In genomic region chr7:92213751-92214150, GRCm38 (mm10) we compare ENCODE assay signal across 20 mouse cellular contexts.
DNase-seq lines count a peak whose midpoint lies in the region; ATAC-seq lines count a peak whose summit lies in the region.
"Had no signal": no experiment of that assay in that cellular context is flagged by ENCODE, and none has a peak within 500 bp of the region (broad histone marks: within the 10 kb centered on the region; RNA-seq: fewer than 3 reads in every experiment).

No protein-coding gene starts in this region.

- H3K36me3 ChIP-seq in heart, embryonic 12.5 days = no peaks in the 10 kb centered on the region
- H3K36me3 ChIP-seq: forebrain, embryonic 12.5 days; hindbrain, embryonic 12.5 days; limb, embryonic 10.5 days; liver, embryonic 15.5 days; midbrain, embryonic 10.5 days had no signal

- H3K27ac ChIP-seq in heart, embryonic 12.5 days (ENCODE audit: poor library complexity, severe bottlenecking) = no peak overlapping the region
- H3K27ac ChIP-seq: forebrain, embryonic 12.5 days; hindbrain, embryonic 12.5 days; limb, embryonic 10.5 days; liver, embryonic 15.5 days; macrophage; midbrain, embryonic 10.5 days had no signal

- no peak overlapping the region for H3K9ac ChIP-seq in heart, embryonic 12.5 days
- H3K9ac ChIP-seq: forebrain, embryonic 12.5 days; hindbrain, embryonic 12.5 days; liver, embryonic 15.5 days had no signal

- ATAC-seq in heart, embryonic 12.5 days (ENCODE audit: insufficient number of reproducible peaks, low FRiP score) = no peak

- H3K9me3 ChIP-seq in heart, embryonic 12.5 days (replicated peaks) = no peaks in the 10 kb centered on the region
- H3K9me3 ChIP-seq: forebrain, embryonic 12.5 days; hindbrain, embryonic 12.5 days; limb, embryonic 10.5 days; liver, embryonic 15.5 days; midbrain, embryonic 10.5 days had no signal

- no peaks in the 10 kb centered on the region for H3K27me3 ChIP-seq in heart, embryonic 12.5 days (replicated peaks)
- H3K27me3 ChIP-seq: forebrain, embryonic 12.5 days; hindbrain, embryonic 12.5 days; liver, embryonic 15.5 days had no signal

- H3K4me3 ChIP-seq in heart, embryonic 12.5 days = no peak overlapping the region
- H3K4me3 ChIP-seq: forebrain, embryonic 12.5 days; hindbrain, embryonic 12.5 days; limb, embryonic 10.5 days; liver, embryonic 15.5 days; midbrain, embryonic 10.5 days had no signal

- WGBS in heart, embryonic 12.5 days = 79% methylated on average over 5 of the region's 5 CpGs

- H3K4me1 ChIP-seq in heart, embryonic 12.5 days (replicated peaks) = 0 out of 2 replicates have a peak, but pooled peaks cover 4% of the 10 kb centered on the region
- H3K4me1 ChIP-seq: forebrain, embryonic 12.5 days; hindbrain, embryonic 12.5 days; limb, embryonic 10.5 days; liver, embryonic 15.5 days; midbrain, embryonic 10.5 days had no signal

- peak; percentile 95 for DNase-seq in heart, adult 11 months
- peak; percentile 8 to 11 for DNase-seq in kidney, postnatal 36 days
- DNase-seq in kidney, postnatal 4 days = no peak
- peak; percentile 23 for DNase-seq in fibroblast of lung, adult 2 months (ENCODE audit: low read depth)
- peak; percentile 14 for DNase-seq in heart, postnatal 4 days
- no peak for DNase-seq in yolk sac, embryonic 10.5 days (ENCODE audit: low spot score)
- DNase-seq in left cerebral cortex, adult 11 months (ENCODE audit: low spot score) = no peak
- DNase-seq: adrenal gland, postnatal 25 days; cerebellum, adult 9-10 months; kidney, adult 18-20 months; liver; right cerebral cortex, postnatal 14 days; thymus, postnatal 14 days had no signal

- no peak overlapping the region for H3K4me2 ChIP-seq in heart, embryonic 12.5 days
- H3K4me2 ChIP-seq: forebrain, embryonic 12.5 days; hindbrain, embryonic 12.5 days; liver, embryonic 15.5 days had no signal

Comparison
In these comparisons a context has a peak if more than half of its experiments do, and no peak if none do; other contexts are left out.
1. DNase-seq: peak in heart, adult 11 months (single experiment), kidney, postnatal 36 days (2 of 2), fibroblast of lung, adult 2 months (single experiment) and heart, postnatal 4 days (single experiment); none in kidney, postnatal 4 days (0 of 2), yolk sac, embryonic 10.5 days (single experiment) and left cerebral cortex, adult 11 months (single experiment).